In the genomic region with DNA sequence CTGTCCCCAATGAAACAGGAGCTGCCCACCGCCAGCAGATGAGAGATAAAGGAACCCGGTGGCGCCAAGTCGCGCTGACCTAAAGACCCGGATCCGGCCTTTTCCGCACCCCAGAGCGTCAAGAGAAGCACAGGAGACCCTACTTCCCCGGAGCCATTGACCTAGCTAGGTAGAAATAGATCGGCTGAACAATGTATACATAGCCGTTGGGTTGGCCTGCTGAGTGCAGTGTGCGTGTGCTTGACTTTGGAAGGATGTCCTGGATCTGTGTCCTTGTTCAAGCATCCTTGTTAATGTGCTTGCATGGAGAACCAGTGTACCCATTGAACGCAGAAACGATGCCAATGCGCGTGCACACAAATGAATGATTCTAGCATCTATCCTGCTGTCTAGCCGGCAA, we compare ENCODE assay signal across 21 mouse cellular contexts. TPM values are rescaled to one million over a fixed set of nuclear protein-coding genes. Genes with fewer than 3 reads are reported as not detected.
"Had no signal": no experiment of that assay in that cellular context is flagged by ENCODE, and none has a peak within 500 bp of the region (broad histone marks: within the 10 kb centered on the region; RNA-seq: fewer than 3 reads in every experiment).

No protein-coding gene starts in this region.

- H3K36me3 ChIP-seq: kidney, embryonic 15.5 days; limb, embryonic 13.5 days; midbrain, embryonic 15.5 days; neural tube, embryonic 12.5 days; stomach, embryonic 15.5 days had no signal

- H3K9ac ChIP-seq: kidney, embryonic 15.5 days; limb, embryonic 13.5 days; liver, embryonic 14.5 days; midbrain, embryonic 15.5 days; neural tube, embryonic 12.5 days; stomach, embryonic 15.5 days had no signal

- H3K4me2 ChIP-seq: kidney, embryonic 15.5 days; limb, embryonic 13.5 days; midbrain, embryonic 15.5 days; neural tube, embryonic 12.5 days; stomach, embryonic 15.5 days had no signal

- H3K27ac ChIP-seq: kidney, embryonic 15.5 days; left cerebral cortex, adult 2 months; limb, embryonic 13.5 days; liver, embryonic 14.5 days; midbrain, embryonic 15.5 days; neural tube, embryonic 12.5 days; stomach, embryonic 15.5 days had no signal

- H3K4me1 ChIP-seq: midbrain, embryonic 15.5 days; neural tube, embryonic 12.5 days; stomach, embryonic 15.5 days had no signal

- H3K4me3 ChIP-seq: kidney, embryonic 15.5 days; left cerebral cortex, adult 2 months; limb, embryonic 13.5 days; midbrain, embryonic 15.5 days; neural tube, embryonic 12.5 days; stomach, embryonic 15.5 days had no signal

- ATAC-seq: intestine, embryonic 16.5 days; midbrain, embryonic 15.5 days had no signal

- H3K9me3 ChIP-seq: kidney, embryonic 15.5 days; limb, embryonic 13.5 days; midbrain, embryonic 15.5 days; neural tube, embryonic 12.5 days; stomach, embryonic 15.5 days had no signal

- DNase-seq: kidney, adult 2 months; kidney, postnatal 14 days; lung, adult 18-20 months; retina, postnatal 1 day; right cerebral cortex, postnatal 4 days; thymus, adult 2 months; thymus, postnatal 25 days had no signal

RNA-seq across cellular contexts. Expression of gene Foxl2, which starts 8.6 kb away (rescaled TPM):
- total RNA-seq: liver, adult 2 months had no signal
- polyA plus RNA-seq: intestine, embryonic 16.5 days; kidney, adult 2 months; kidney, embryonic 15.5 days; large intestine, adult 2 months; limb, embryonic 13.5 days; liver, adult 2 months; liver, embryonic 14.5 days; lung, embryonic 16.5 days; spleen, adult 2 months; stomach, embryonic 15.5 days; testis, adult 2 months; urinary bladder, adult 2 months had no signal
